Mouse (Mus musculus): ENCODE data around the gene Fmod. TPM values are rescaled to one million over a fixed set of nuclear protein-coding genes. Genes with fewer than 3 reads are reported as not detected.

Fmod gene
- total RNA-seq (2023), result 0.71 TPM

GRCm38 (mm10) chr1:134037172-134037571 is at the start of gene Fmod:
Gene Fmod, plus strand, starts transcription at chr1:134037254.

DNA sequence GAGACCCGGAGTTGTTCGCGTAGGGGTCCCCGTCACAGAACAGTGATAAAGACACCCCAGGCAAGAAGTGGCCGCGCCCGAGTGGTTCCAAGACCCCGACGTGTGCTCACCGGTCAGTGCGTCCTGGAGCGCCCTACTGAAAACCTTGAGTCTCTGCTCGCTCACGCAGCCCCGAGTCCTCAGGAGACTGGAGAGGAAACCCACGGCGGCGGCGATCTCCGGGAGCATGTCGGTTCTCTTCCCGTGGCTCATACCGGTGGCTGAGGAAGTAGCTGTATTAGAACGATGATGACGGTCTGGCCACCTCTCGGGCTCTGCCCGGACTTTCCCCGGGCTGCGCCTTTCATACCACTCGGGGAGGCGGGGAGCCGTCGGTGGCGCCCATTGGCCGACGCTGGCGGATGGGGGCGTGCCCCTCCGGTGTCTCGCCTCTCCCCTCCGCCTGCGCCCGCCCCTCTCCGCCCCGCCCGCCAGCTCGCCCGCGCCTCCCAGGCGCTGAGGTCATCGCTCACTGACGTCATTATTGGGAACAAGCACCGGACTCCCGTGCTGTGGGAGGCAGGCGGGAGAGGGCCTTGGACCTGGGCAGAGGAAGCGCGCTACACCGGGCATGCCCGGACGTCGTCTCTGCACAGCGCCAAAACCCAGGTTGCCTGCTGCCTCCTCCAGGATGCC is 41.9 kb downstream of the Fmod start, which contains the start of gene Btg2:
Gene Btg2, minus strand, starts transcription at position 319 of the 675 bp plus-strand sequence.

Other genes with a start within 250 kb of the Fmod start
- 3.7 TPM for gene Atp2b4, start 236.2 kb upstream of the Fmod start, total RNA-seq (2023)
- not detected for gene Optc, start 129.3 kb upstream of the Fmod start, total RNA-seq (2023)
- gene Prelp, start 115.8 kb upstream of the Fmod start, total RNA-seq (2023), result 1.2 TPM
- gene Btg2, start 41.9 kb downstream of the Fmod start, total RNA-seq (2023), result 281 TPM
- gene Chit1, start 74.0 kb downstream of the Fmod start, total RNA-seq (2023), result not detected
- not detected for gene Chil1, start 144.9 kb downstream of the Fmod start, total RNA-seq (2023)
- gene Mybph, start 156.2 kb downstream of the Fmod start, total RNA-seq (2023), result not detected
- gene Adora1, start 198.2 kb downstream of the Fmod start, total RNA-seq (2023), result not detected

All from CD4-positive naive resting alpha-beta T cell, adult 57 days (primary cell).